Mouse (Mus musculus) brain, adult 10 weeks (tissue): Measurements from ENCODE around the gene Mtmr12. TPM values are rescaled to one million over a fixed set of nuclear protein-coding genes. Genes with fewer than 3 reads are reported as not detected.

ENCODE experiments used
- polyA plus RNA-seq: library from polyadenylated mRNA; stranded (reverse); fragments of 350-450 nt; fragmentation: Illumina TruSeq; extraction: RNeasy Lipid Tissue Mini Kit (QIAGEN cat#74804); gene quantifications from one replicate; pipeline ENCODE4 v1.2.3, GENCODE M21; 2015; ENCODE audit warnings: low read depth, low replicate concordance

Mtmr12 gene
- polyA plus RNA-seq, result 21.7 TPM

GRCm38 (mm10) chr15:12204319-12205159 lies at the start of gene Mtmr12:
Mtmr12 (plus strand) TSS chr15:12205028.

DNA sequence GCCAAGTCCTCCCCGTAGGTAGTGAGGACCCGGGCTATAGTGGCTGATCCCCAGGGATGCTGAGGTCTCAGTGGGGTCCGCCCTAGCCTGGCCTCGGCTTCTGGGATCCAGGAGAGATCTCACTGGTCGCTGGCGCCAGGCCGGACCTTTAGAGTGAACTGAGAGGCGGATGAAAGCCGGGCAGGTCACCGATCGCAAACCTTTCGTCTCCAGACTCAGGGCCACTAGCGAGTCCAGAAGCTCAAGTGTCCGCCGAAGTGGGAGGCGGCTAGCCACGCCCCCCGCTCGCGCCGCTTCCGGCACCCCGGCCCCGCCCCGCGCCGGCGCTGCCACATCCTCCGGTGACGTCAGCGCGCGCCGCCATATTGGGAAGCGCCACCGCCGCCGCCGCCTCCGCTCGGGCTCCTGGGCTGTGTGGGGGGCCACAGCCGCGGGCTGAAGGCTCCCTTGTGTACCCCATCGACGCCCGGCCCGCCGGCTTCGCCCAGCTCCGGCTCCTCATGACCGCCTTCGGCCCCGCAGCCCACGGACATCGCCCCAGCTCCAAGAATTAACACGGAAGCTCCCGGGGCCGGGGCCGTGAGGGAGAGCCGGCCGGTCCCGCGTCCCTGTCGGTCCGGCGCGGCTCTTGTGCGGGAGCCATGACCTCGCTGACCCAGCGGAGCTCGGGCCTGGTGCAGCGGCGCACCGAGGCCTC lies 116.4 kb downstream of the Mtmr12 start, which contains the start of gene Golph3:
Gene Golph3 (plus strand): TSS at position 360 of the 697 bp plus-strand sequence.

GRCm38 (mm10) chr15:12321788-12322621 lies 117.2 kb downstream of the Mtmr12 start, which contains the start of gene 1810049J17Rik:
1810049J17Rik (minus strand) TSS chr15:12321899.

Other genes starting within 250 kb of the Mtmr12 start
- 392 TPM for gene Sub1, start 208.0 kb upstream of the Mtmr12 start, polyA plus RNA-seq
- 235 TPM for gene Zfr, start 87.2 kb upstream of the Mtmr12 start, polyA plus RNA-seq
- gene Golph3, start 116.4 kb downstream of the Mtmr12 start, polyA plus RNA-seq, result 88.6 TPM
- not detected for gene 1810049J17Rik, start 116.9 kb downstream of the Mtmr12 start, polyA plus RNA-seq